Mouse (Mus musculus) heart, postnatal 0 days (tissue): ENCODE data around the gene Ptprt. TPM values are rescaled to one million over a fixed set of nuclear protein-coding genes. Genes with fewer than 3 reads are reported as not detected.
A peak's percentile ranks its signal among the peaks of the same experiment; 100 is the strongest.

ENCODE experiments used
- ATAC-seq: fragments of 200-750 bp; cut with Nextera tagmentation; 2 replicates; pipeline ENCODE4 v1.8.0; 2017; ENCODE audit warnings: low read depth, moderate number of reproducible peaks, moderate library complexity; ENCODE audit not compliant: insufficient read depth
- DNase-seq: peaks from one replicate; pipeline ENCODE4 v3.0.0-alpha.2; 2016; ENCODE audit warnings: low spot score
- H3K27ac ChIP-seq: fragments of 300-500 bp; sonication (generic); 2 replicates; pipeline ENCODE4 v1.5.1; 2014; ENCODE audit warnings: low read depth, mild to moderate bottlenecking
- H3K27me3 ChIP-seq: fragments of 300-500 bp; sonication (generic); 2 replicates; pipeline ENCODE4 v1.6.1; 2014; ENCODE audit warnings: low read length, mixed read lengths; ENCODE audit not compliant: control insufficient read depth, insufficient read depth
- H3K36me3 ChIP-seq: fragments of 300-500 bp; sonication (generic); replicated peaks from 2 replicates; pipeline ENCODE4 v1.6.1; 2014; ENCODE audit warnings: low read length, mixed read lengths; ENCODE audit not compliant: control insufficient read depth, insufficient read depth
- H3K4me1 ChIP-seq: fragments of 300-500 bp; sonication (generic); 2 replicates; pipeline ENCODE4 v1.6.1; 2014; ENCODE audit warnings: antibody characterized with exemption; ENCODE audit not compliant: control insufficient read depth, insufficient read depth
- H3K4me2 ChIP-seq: fragments of 300-500 bp; sonication (generic); 2 replicates; pipeline ENCODE4 v1.6.1; 2014; ENCODE audit warnings: low read depth, mild to moderate bottlenecking, low read length, moderate library complexity
- H3K4me3 ChIP-seq: fragments of 300-500 bp; sonication (generic); 2 replicates; pipeline ENCODE4 v1.5.1; 2014; ENCODE audit warnings: low read depth, low read length
- H3K9ac ChIP-seq: fragments of 300-500 bp; sonication (generic); replicated peaks from 2 replicates; pipeline ENCODE4 v1.6.1; 2014; ENCODE audit warnings: low read depth, low read length, mixed read lengths
- H3K9me3 ChIP-seq: fragments of 300-500 bp; sonication (generic); replicated peaks from 2 replicates; pipeline ENCODE4 v1.6.1; 2016; ENCODE audit warnings: low read length; ENCODE audit not compliant: control insufficient read depth
- CTCF ChIP-seq: IDR thresholded peaks from 2 replicates; pipeline ENCODE4 v1.5.1; 2016; ENCODE audit warnings: antibody characterized with exemption, control low read depth, low read depth
- EP300 ChIP-seq: IDR thresholded peaks from 2 replicates; pipeline ENCODE4 v1.6.1; 2016; ENCODE audit warnings: antibody characterized with exemption, low read depth
- WGBS: fragments of 180-500 bp; shearing (Covaris S2); extraction: QIAGEN DNeasy Blood & Tissue Kit; methylation state at CpG from one replicate; pipeline ENCODE4 v1.1.7; 2014; 5-methylcytosine and 5-hydroxymethylcytosine counted together
- polyA plus RNA-seq: library from polyadenylated mRNA; unstranded; fragments of >200 nt; fragmentation: Nextera tagmentation; extraction: Ambion mirVana; gene quantifications from 2 replicates; pipeline ENCODE4 v1.2.1, GENCODE M21; 2015
- total RNA-seq: library from RNA; depleted of rRNA; stranded (reverse); fragments of >200 nt; gene quantifications from 2 replicates; pipeline ENCODE4 v1.2.3, GENCODE M21; 2014; ENCODE audit warnings: low replicate concordance

The Ptprt gene
- total and polyA plus RNA-seq, 2 experiments from 2014 or later: 0.08 to 0.55 TPM

DNA sequence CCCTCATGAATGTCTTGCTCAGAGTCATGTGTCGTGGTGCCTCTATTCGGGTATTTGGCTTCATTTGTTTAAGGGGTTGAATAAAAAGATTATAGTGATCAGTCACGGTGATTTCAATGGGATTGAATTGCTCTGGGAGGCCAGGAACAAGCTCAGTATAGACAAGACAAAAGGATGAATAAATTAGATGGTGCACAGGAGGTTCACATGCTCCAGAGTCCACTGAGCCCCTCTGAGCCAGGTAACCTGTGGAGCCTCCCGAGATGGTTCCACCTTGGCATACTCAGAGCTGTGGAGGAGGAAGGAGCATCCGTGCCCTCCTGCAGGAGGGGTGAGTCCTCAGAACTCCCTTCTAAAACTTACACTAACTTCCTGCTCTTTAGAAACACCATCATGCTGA lies 26.0 kb downstream of the Ptprt start:
- Histone ChIP-seq H3K9me3 (no peaks in the 10 kb centered on the region), H3K4me3 (no peak overlapping the region), H3K27me3 (no peaks in the 10 kb centered on the region), H3K4me2 (no peak overlapping the region), H3K9ac (no peak overlapping the region), H3K4me1 (peaks cover 15% of the 10 kb centered on the region), H3K27ac (no peak overlapping the region), H3K36me3 (no peaks in the 10 kb centered on the region)
- 80% methylated on average over 5 of the region's 5 CpGs for WGBS
- DNase-seq (no peak), ATAC-seq (no peak)
- TF ChIP-seq CTCF (no peak), EP300 (no peak)

DNA sequence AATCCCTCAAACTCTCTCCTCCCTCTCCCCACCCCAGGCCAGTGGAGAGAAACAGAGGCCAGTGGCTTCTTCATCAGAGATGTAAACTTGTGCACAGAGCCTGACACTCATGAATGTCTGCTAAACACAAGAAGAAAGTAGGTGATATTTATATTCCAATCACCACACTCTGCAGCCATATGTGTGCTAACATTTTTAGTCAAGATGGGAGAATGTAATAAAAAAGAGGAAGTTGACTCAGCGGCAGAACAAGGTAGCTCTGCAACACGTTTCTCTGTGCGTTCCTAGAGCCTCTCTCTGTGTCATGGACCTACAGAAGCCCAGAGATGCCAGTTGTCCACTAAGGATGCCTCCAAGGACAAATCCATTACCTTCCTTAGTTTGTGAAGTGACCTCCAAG lies 34.9 kb downstream of the Ptprt start:
- Histone ChIP-seq H3K4me3 (no peak overlapping the region), H3K9ac (no peak overlapping the region), H3K9me3 (no peaks in the 10 kb centered on the region; the same call in 1 of the 2 replicates), H3K4me2 (no peak overlapping the region), H3K27ac (no peak overlapping the region), H3K36me3 (no peaks in the 10 kb centered on the region), H3K27me3 (no peaks in the 10 kb centered on the region), H3K4me1 (no peaks in the 10 kb centered on the region; the same call in 1 of the 2 replicates)
- DNase-seq (no peak), ATAC-seq (no peak)
- 72% methylated on average over 3 of the region's 3 CpGs for WGBS
- no peak for TF ChIP-seq CTCF
- TF ChIP-seq EP300: no peak

- TF ChIP-seq CTCF (no peak), EP300 (no peak)
- H3K27me3 ChIP-seq: no peaks in the 10 kb centered on the region
- 92% methylated on average over 3 of the region's 3 CpGs for WGBS
- no peak overlapping the region for H3K4me3 ChIP-seq
- H3K9ac ChIP-seq: no peak overlapping the region
- H3K27ac ChIP-seq: no peak overlapping the region
- no peak overlapping the region for H3K4me2 ChIP-seq
- ATAC-seq: no peak
- H3K4me1 ChIP-seq: no peaks in the 10 kb centered on the region; the same call in 1 of the 2 replicates
- no peaks in the 10 kb centered on the region for H3K36me3 ChIP-seq
- no peaks in the 10 kb centered on the region; the same call in 1 of the 2 replicates for H3K9me3 ChIP-seq
- no peak for DNase-seq
Observed at GRCm38 (mm10) chr2:162624707-162625106, 36.2 kb downstream of the Ptprt start.

GRCm38 (mm10) chr2:162614256-162614655 lies 46.7 kb downstream of the Ptprt start:
- TF ChIP-seq CTCF (no peak), EP300 (no peak)
- no peaks in the 10 kb centered on the region for H3K4me1 ChIP-seq
- H3K4me2 ChIP-seq: no peak overlapping the region
- no peak for ATAC-seq
- H3K27me3 ChIP-seq: no peaks in the 10 kb centered on the region
- H3K4me3 ChIP-seq: no peak overlapping the region
- H3K9ac ChIP-seq: no peak overlapping the region
- H3K36me3 ChIP-seq: no peaks in the 10 kb centered on the region
- H3K9me3 ChIP-seq: no peaks in the 10 kb centered on the region
- no peak overlapping the region for H3K27ac ChIP-seq
- no peak for DNase-seq
- 77% methylated on average over 2 of the region's 2 CpGs for WGBS

DNA sequence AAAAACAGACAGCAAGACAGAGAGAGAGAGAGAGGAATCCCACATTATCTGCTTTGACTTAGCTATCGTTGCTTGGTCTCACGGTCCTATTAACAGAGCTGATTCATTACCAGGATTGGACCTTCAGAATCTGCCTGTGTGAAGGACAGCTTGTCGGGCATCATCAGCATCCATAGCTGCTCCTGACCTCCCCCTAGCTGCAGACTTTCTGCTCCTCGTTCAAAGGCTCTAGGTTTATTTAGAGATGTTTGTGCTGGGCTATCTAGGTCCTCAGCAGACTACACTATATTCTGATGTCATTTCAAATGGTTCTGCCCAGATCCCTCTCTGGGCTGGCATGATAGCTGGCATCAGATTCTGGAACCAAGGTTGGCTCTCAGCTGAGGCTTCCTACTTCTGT lies 47.5 kb downstream of the Ptprt start:
- Histone ChIP-seq H3K36me3 (no peaks in the 10 kb centered on the region), H3K27me3 (no peaks in the 10 kb centered on the region), H3K9me3 (no peaks in the 10 kb centered on the region), H3K4me3 (no peak overlapping the region), H3K27ac (no peak overlapping the region), H3K4me1 (no peaks in the 10 kb centered on the region), H3K9ac (no peak overlapping the region), H3K4me2 (no peak overlapping the region)
- ATAC-seq (no peak), DNase-seq (no peak)
- peak; percentile 30; the same call in 1 of the 2 replicates for TF ChIP-seq CTCF
- TF ChIP-seq EP300: no peak
- WGBS: 73% methylated on average over 4 of the region's 4 CpGs

DNA sequence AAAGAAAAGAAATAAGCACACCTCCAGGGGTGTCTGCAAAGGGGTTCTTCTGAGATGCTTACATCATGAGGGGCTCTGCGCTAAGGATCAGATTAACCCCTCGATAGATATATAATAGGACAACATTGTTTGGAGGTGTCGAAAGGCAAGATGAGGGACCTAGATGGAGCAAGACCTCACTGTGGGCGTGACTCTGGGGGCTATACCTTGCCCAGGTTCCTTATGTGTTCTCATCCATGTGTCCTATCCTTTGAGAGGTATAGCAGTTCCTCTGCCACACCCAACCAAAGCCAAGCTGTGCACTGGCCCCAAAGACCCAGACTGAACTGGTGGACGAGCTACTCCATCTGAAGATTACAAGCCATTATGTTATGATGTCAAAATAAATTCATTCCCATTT lies 58.2 kb downstream of the Ptprt start:
- H3K36me3 ChIP-seq: no peaks in the 10 kb centered on the region
- WGBS: 86% methylated on average over 5 of the region's 5 CpGs
- DNase-seq (no peak), ATAC-seq (no peak)
- no peak overlapping the region for H3K9ac ChIP-seq
- no peaks in the 10 kb centered on the region for H3K27me3 ChIP-seq
- TF ChIP-seq CTCF (no peak), EP300 (no peak)
- no peak overlapping the region for H3K27ac ChIP-seq
- no peaks in the 10 kb centered on the region for H3K4me1 ChIP-seq
- no peaks in the 10 kb centered on the region for H3K9me3 ChIP-seq
- no peak overlapping the region for H3K4me3 ChIP-seq
- no peak overlapping the region for H3K4me2 ChIP-seq
